Mouse (Mus musculus) Muller cell, postnatal 12 days (primary cell): Measurements from ENCODE around the gene Gm20479.

Experiments
- DNase-seq: peaks from one replicate; pipeline ENCODE4 v3.0.0-alpha.2; 2015; ENCODE audit errors: inconsistent ontology term

Gene Gm20479

DNA sequence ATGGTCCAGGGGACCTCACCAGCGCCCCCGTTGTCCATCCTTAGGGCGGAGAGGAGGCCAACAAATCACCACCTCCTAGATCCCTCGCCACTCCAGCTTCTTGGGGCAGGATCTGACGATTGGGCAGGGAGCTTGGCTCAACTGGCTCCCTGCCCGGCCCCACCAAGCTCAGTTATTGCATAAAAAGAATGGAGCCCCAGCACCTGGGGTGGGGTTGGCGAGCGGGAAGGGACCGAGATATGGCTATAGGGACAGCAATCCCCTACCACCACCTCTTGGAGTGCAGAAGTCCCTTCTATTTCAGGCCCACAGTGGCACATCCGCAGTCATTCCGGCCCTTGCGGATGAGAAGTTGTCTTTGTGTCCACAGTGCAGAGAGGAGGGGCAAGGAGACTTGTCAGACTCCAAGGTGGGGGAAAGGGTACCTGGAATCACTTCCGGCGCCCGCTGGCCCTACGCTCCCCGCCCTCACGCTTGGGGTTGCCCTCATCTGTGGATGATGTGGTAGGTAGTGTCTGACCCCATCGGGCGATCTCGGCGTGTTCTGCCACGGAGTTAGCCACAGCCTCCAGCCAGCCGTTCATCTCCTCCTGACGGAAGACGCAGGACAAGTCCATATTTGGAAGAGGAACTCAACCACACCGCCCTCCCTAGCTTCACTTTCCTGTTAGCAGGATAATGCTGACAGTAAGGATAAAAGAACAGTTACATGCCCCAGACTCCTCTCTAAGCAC lies at the start of gene Gm20479:
Gm20479 (minus strand) TSS at position 559 of the 734 bp plus-strand sequence.
- DNase-seq = no peak

- DNase-seq = no peak
Measured at GRCm38 (mm10) chr7:27406481-27406880, 49.3 kb upstream of the Gm20479 start.

DNA sequence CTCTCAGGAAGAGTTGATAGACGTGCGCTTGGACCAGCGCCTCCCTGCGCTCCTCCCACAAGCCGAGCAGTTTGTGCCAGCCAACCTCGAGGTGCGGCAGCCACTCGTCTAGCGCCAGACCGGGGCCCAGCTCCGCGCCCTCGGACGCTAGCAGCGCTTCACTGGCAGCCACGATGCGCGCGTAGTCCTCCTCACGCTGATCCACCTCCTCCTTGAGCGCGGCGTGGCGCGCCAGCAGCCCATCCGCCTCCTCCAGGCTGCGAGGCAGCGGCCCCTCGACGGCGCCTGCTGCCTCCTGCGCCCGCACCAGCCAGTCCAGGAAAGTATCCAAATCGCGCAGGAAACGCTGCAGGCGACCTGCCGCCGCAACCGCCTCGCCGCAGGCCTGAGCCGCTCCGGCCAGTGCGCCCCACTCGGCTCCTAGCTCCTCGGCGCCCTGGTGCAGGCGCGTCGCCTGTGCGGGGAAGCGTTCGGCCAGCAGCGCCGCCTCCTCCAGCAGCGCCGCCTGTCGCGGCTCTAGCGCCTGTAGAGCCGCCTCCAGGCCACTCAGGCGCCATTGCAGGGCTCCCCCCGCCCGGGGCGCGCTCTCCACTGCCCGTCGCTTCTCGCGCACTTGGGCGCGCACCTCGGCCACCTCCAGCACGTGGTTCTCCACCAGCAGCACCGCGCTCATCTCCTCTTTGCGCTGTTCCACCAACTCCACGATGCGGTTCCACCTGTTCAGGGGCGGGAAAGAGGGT lies 47.2 kb upstream of the Gm20479 start:
- no peak for DNase-seq

DNA sequence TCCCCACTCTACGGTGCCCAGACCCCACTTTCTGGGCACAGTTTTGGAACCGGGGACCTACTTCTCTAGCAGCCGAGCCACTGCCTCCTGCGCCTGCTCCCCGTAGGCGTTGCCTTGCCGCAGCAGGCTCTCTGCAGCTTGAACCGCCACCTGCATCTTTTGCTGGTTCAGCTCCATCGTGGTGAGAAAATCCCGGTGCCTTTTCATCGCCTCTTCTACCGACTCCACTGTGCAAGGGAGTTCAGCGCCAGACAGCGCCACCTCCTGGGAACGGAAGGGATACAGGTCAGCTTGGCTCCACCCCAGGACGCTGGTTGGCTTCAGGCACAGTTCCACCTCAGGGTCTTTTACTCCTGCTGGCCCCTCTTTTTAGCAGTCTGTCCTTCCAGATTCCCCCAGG lies 45.5 kb upstream of the Gm20479 start:
- peak; percentile 22 for DNase-seq

DNA sequence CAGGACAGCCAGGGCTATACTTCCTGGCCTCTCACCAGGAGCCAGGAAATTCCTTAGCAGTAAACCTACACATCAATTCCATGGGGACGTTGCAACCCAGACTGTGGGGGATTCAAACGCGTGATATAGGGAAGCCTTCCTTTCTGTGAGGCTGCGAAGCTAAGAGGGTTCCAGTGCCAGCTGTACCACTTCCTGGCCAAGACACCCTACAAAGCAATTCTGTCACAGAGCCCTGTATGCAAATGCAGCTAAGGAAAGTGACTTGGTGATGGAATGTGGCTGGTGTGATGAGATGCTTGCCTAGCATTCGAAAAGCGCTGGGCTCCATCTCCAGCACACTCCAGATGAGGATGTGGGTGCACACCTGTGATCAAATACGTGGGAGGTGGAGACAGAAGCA lies 43.3 kb upstream of the Gm20479 start:
- DNase-seq = no peak

DNA sequence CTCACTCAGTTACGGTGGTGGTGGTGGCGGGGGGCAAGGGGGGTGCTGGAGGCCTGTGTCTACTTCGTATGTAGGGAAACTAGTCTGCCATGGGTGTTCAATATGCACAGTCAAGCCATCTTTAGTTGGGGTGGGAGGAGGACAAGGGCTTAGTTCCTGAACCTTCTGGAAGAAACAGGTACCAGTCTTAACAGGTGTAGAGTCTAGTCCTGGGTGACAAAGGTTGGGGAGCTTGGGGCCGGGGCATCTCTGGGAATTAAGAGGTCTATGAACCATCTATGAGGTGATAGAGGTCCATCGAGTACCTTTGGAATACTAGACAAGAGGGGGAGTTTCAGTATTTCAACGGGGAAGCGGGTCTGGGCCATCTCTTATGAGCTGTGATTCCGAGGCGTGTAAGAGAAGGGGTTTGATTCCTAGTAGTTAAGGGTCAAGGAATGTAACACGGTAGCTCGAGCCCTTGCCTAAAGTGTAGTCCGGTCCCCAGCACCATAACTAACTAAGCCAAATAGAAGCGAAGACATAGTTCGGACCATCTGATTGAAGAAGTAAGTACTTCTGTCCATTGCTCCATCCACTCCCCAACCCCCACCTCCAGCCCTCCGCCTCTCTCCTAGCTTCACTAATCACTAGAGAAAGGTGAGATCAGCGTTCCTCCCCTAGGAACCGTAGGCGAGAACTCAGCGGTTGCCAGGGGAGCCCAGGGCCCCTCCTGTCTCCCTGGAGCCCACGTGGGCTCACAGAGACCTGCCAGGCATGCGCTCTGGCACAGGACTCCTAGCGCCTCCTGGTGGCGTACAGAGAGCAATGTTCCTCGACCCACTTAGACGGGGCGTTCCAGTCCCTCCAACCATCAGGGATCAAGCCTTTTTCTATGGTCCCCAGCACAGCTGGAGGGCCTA lies 40.1 kb upstream of the Gm20479 start:
- no peak for DNase-seq

DNA sequence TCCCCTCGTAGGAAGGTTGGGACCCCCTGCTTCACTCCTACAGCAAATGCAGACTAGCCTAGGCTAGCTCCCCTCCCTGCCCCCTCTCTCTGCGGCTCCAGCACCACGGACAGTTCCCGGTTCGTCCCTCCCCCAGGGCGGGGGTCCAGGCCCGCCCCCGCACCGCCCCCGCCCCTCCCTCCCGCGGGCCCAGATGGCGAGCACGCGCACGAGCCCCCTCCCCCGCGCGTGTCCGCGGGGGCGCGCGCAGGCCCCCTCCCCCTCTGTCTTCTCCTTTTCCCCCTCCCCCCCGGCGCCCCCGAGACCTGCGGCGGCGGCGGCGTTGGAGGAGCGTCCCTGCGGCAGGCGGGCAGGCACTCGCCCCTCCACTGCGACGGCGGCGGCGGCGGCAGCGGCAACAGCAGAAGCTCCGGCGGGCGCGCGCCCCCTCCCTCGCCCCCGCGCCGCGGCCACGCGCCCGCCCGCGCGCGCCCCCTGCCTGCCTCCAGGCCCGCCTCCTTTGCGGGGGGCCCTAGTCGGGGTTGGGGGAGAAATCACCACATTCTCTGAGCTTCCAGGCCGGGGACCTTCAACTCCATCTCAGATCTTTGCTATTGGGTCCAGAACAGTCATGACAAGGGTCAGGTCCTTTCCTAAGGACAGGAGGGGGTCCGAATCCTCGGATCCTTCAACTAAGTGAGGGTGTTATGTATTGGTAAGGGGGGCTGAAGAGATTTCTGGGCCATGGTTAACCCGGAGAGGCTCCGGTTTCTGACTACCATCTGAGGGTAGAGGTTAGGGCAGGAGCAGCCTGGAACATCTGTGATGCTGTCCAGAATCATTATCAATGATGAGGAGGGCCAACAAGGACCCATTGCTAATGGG lies 39.2 kb upstream of the Gm20479 start:
- peak; percentile 43 for DNase-seq

- no peak for DNase-seq
Measured at GRCm38 (mm10) chr7:27395521-27396183, 38.4 kb upstream of the Gm20479 start.

GRCm38 (mm10) chr7:27391416-27391815 lies 34.2 kb upstream of the Gm20479 start:
- no peak for DNase-seq

DNA sequence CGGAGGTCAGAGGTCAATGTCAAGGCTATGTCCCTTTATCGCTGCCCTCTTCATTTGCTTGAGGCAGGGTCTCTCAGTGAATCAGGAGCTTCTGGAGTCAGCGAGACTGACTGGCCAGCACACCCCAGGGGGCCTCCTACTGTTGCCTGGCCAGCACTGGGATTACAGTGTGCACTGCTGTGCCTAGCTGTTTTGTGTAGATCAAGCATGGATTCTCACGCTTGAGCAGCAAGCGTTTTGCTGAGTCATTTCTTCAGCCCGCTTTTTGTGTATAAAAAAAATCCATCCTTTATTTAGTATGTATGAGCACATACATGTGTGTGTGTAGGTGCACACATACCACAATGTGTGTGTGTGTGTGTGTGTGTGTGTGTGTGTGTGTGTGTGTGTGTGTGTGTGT lies 32.0 kb upstream of the Gm20479 start:
- no peak for DNase-seq

GRCm38 (mm10) chr7:27384731-27385130 lies 27.5 kb upstream of the Gm20479 start:
- DNase-seq = no peak

DNA sequence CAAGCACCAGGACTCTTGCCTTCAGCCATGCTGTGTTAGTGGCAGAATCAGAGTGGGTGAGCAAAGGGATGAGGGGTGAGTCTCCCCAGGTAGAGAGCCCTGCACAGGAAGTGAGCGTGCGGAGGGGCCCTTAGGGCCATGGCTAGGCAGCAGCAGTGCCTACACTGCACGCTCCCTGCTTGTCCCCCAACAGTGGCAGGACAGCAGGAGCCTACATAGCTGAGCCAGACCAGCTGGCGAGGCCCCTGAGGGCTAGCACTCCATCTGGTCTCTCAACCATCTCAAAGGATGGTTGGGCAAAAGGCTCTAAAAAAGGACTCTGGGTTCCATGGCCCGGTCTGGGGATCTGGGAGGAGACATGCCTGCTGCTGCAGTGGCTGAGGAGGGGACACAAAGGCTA lies 26.9 kb upstream of the Gm20479 start:
- no peak for DNase-seq

- no peak for DNase-seq
Measured at GRCm38 (mm10) chr7:27383233-27383632, 26.0 kb upstream of the Gm20479 start.

DNA sequence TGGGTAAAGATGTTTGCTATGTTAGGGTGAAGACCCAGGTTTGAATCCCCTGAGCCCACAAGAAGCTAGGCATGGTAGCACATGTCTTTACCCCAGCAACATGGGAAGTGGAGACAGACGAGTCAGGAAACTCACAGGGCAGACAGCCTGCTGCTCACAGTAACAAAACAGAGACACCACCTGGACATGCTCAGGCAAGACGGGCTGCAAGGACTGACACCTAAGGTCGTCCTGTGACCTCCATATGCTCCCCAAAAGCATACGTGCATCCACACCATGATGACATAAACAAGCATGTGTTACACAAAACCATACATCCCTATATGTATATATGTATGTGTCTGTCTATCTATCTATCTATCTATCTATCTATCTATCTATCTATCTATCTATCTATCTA lies 24.3 kb upstream of the Gm20479 start:
- DNase-seq = no peak

GRCm38 (mm10) chr7:27381009-27381408 lies 23.8 kb upstream of the Gm20479 start:
- DNase-seq = no peak

DNA sequence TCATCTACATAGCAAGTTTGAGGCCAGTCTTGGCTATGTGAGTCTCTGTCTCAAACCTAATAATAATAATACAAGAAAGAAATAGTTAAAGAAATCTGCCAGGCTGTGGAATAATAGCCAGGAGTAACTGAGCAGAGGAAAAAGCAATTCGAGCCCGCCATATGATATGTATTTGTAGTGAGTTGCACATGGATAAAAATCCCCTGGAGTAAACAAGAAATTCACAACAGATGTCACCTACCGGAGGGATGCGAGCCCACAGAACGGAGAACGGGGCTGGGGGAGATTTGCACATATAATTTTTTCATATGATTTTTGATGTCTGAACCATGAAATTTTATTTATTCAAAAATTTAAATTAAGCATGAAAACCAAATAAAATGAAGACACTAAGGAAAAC lies 22.6 kb upstream of the Gm20479 start:
- no peak for DNase-seq

DNA sequence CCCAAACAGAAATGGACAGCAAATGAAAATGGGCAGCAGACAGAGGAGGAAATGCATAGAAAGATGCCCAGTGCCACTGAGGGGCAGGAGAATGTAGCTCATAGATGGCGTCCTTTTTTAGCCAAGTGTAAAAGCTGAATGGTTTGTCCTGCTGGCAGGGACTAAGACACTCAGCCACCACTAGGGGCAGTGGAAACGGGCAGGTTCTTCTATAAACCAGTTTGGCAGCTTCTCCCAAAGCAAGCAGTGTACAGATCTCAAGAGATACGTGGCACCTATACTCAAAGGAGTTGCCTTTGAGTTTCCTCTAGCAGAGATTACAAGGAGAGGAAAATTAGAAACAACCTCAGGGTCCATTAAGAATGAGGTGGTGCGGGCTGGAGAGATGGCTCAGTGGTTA lies 21.2 kb upstream of the Gm20479 start:
- DNase-seq = no peak

GRCm38 (mm10) chr7:27375274-27375673 lies 18.1 kb upstream of the Gm20479 start:
- DNase-seq = no peak

DNA sequence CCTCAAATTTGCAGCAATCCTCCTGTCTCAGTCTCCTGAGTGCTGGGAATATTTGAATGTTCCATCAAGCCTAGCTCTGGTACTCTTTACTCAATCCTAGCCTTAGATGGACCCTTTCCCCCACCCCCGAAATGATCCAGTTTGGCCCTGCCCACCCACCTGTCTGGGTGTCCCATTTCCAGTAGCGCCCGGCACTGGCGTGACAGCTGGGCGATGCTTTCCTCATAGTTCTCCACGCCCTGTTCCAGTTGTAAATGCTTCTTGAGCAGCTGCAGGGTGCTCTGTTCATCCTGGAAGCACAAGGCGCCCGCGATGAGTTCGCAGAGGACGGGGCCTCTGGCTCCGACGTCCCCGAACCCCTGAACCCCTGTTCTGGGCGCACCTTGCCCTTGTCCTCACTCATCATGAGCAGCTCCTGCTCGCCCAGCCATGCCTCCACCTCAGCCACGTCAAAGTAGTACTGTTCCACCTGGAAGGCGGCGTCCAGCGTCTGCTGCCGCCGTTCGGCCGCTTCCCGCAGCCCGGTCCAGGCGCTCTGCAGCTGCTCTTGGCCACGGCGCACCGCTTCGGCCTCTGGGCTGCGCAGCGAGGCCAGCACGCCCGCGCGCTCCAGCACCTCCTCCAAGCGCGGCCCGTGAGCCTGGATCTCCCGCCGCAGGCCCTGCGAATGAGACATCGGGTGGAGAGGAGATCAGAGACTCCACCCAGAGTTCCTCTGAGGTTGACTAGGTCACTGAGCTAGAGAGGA lies 14.7 kb upstream of the Gm20479 start:
- no peak for DNase-seq

GRCm38 (mm10) chr7:27369111-27369510 lies 11.9 kb upstream of the Gm20479 start:
- no peak for DNase-seq
